Mouse (Mus musculus) hindbrain, embryonic 10.5 days (tissue): Measurements from ENCODE around the gene Mcpt4. TPM values are rescaled to one million over a fixed set of nuclear protein-coding genes. Genes with fewer than 3 reads are reported as not detected.
"Not testable (repeated sequence)": the region's sequence is repeated elsewhere in the genome, so short reads cannot be mapped to it uniquely, and the experiment has no call there.

Experiments
- DNase-seq: peaks from one replicate; pipeline ENCODE4 v3.0.0-alpha.2; 2017; ENCODE audit warnings: low spot score
- H3K27ac ChIP-seq: fragments of 300-500 bp; sonication (generic); 2 replicates; pipeline ENCODE4 v1.5.1; 2016; ENCODE audit warnings: mild to moderate bottlenecking, moderate library complexity
- H3K27me3 ChIP-seq: fragments of 300-500 bp; sonication (generic); 2 replicates; pipeline ENCODE4 v1.6.1; 2016; ENCODE audit warnings: mild to moderate bottlenecking; ENCODE audit not compliant: poor library complexity, insufficient read depth, severe bottlenecking
- H3K36me3 ChIP-seq: fragments of 300-500 bp; sonication (generic); 2 replicates; pipeline ENCODE4 v1.6.1; 2016; ENCODE audit warnings: mild to moderate bottlenecking, moderate library complexity
- H3K4me1 ChIP-seq: fragments of 300-500 bp; sonication (generic); replicated peaks from 2 replicates; pipeline ENCODE4 v1.6.1; 2016; ENCODE audit warnings: mild to moderate bottlenecking
- H3K4me3 ChIP-seq: fragments of 300-500 bp; sonication (generic); 2 replicates; pipeline ENCODE4 v1.5.1; 2016; ENCODE audit warnings: mild to moderate bottlenecking, moderate library complexity
- H3K9me3 ChIP-seq: fragments of 300-500 bp; sonication (generic); 2 replicates; pipeline ENCODE4 v1.6.1; 2016; ENCODE audit warnings: mild to moderate bottlenecking, moderate library complexity
- WGBS: fragments of 180-500 bp; shearing (Covaris S2); methylation state at CpG from one replicate; pipeline ENCODE4 v1.1.7; 2016; 5-methylcytosine and 5-hydroxymethylcytosine counted together
- polyA plus RNA-seq: library from polyadenylated mRNA; unstranded; fragments of >200 nt; fragmentation: Nextera tagmentation; extraction: Ambion mirVana; gene quantifications from 2 replicates; pipeline ENCODE4 v1.2.1, GENCODE M21; 2016

Mcpt4 gene
- polyA plus RNA-seq, 1 experiment from 2014 or later, result not detected

DNA sequence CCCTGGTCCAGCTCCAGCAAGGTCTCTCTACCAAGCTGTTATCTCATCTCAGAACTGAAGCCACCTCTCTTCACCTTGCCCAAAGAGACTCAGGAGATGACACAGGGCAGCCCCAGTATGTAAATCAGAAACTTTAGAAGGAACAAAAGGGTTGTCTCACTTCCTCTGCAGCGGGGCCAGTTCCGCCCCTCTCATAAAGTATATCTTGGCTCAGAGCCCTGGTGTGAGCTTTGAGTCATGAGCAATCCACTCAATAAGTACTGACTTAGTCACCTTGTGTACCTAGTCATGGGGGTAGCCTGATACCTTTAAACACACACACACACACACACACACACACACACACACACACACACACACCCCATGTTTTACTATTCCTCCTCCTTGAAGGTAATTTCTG lies 27.7 kb downstream of the Mcpt4 start:
- H3K27me3 ChIP-seq, result no peaks in the 10 kb centered on the region
- H3K4me3 ChIP-seq, result no peak overlapping the region
- no peaks in the 10 kb centered on the region for H3K4me1 ChIP-seq
- no peaks in the 10 kb centered on the region for H3K9me3 ChIP-seq
- WGBS, result 93% methylated on average over 2 of the region's 2 CpGs
- H3K36me3 ChIP-seq, result no peaks in the 10 kb centered on the region
- no peak overlapping the region for H3K27ac ChIP-seq
- DNase-seq, result no peak

- H3K4me1 ChIP-seq, H3K36me3 ChIP-seq, H3K27ac ChIP-seq, DNase-seq, H3K4me3 ChIP-seq, H3K9me3 ChIP-seq, H3K27me3 ChIP-seq: not testable (repeated sequence)
- WGBS, result 79% methylated on average over 3 of the region's 3 CpGs
Observed at GRCm38 (mm10) chr14:56030395-56030794, 31.7 kb downstream of the Mcpt4 start, which contains the start of gene Mcpt9. Mcpt9 (minus strand) TSS chr14:56030495.

DNA sequence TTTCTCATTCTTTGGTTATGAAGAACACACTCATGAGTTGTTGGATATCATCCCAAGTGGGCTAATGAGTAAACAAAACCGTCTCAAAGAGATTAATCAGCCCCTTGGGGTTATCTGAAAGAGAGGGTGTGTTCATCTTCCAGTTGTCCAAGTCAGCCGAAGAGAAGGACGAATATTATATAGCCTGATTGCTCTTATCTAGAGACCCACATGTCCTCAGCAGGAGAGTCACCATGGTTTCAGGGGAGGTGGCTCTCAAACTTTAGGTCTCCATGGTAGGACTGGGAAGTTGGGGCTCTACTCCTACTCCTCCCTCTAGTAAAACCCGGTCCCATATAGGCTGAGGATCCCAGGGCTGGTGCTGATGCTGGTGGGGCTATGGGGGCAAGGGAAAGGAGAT lies 40.8 kb downstream of the Mcpt4 start:
- 85% methylated on average over 4 of the region's 4 CpGs for WGBS
- not testable (repeated sequence) for H3K9me3 ChIP-seq, DNase-seq

GRCm38 (mm10) chr14:56019446-56019845 lies 42.7 kb downstream of the Mcpt4 start:
- Histone ChIP-seq H3K9me3 (no peaks in the 10 kb centered on the region), H3K27me3 (no peaks in the 10 kb centered on the region), H3K27ac (no peak overlapping the region), H3K36me3 (no peaks in the 10 kb centered on the region), H3K4me3 (no peak overlapping the region), H3K4me1 (no peaks in the 10 kb centered on the region)
- DNase-seq, result no peak
- WGBS, result 78% methylated on average over 1 of the region's 1 CpGs

More for the DNA sequence above, 40.8 kb downstream of the Mcpt4 start:
- not testable (repeated sequence) for H3K27me3 ChIP-seq, H3K36me3 ChIP-seq, H3K4me3 ChIP-seq, H3K27ac ChIP-seq, H3K4me1 ChIP-seq

- not testable (repeated sequence) for H3K27me3 ChIP-seq, H3K4me3 ChIP-seq, H3K9me3 ChIP-seq, H3K27ac ChIP-seq, H3K4me1 ChIP-seq, H3K36me3 ChIP-seq, DNase-seq
- 85% methylated on average over 3 of the region's 3 CpGs for WGBS
Observed at GRCm38 (mm10) chr14:56017671-56018070, 44.4 kb downstream of the Mcpt4 start, which contains the start of gene Mcpt1. Mcpt1 (plus strand) TSS chr14:56017971.

DNA sequence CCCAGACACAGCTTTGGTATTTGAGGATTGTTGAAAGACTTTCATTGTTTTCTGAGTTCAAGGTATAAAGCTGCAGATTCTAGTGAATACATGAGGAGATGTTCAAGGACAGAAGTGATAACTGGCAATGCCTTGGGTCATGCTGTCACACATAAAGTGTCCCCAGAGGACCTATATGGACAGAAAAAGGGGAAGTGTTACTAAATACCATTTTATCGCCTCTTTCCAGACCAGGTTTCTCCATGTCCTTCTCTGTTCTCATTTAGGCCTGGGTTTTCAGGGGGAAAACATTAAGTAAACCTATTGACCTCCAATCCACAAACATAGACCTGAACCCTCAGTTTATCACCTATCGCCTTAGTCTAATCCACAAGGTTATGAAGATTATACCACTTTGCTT lies 48.2 kb downstream of the Mcpt4 start:
- no peaks in the 10 kb centered on the region for H3K4me1 ChIP-seq
- no peak for DNase-seq
- H3K27me3 ChIP-seq, result no peaks in the 10 kb centered on the region
- 90% methylated on average over 2 of the region's 2 CpGs for WGBS
- no peak overlapping the region for H3K4me3 ChIP-seq
- no peaks in the 10 kb centered on the region for H3K9me3 ChIP-seq
- no peaks in the 10 kb centered on the region for H3K36me3 ChIP-seq
- H3K27ac ChIP-seq, result no peak overlapping the region

DNA sequence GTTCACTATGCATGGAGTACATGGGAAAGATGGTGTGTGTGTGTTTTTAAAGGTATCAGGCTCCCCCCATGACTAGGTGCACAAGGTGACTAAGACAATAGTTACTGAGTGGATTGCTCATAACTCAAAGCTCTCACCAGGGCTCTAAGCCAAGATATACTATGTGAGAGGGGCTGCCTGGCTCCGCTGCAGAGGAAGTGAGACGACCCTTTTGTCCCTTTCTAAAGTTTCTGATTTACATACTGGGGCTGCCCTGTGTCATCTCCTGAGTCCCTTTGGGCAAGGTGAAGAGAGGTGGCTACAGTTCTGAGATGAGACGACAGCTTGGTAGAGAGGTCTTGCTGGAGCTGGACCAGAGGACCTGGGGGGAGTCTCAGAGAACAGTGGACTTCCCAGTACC lies 49.0 kb downstream of the Mcpt4 start:
- 78% methylated on average over 3 of the region's 3 CpGs for WGBS
- no peaks in the 10 kb centered on the region for H3K36me3 ChIP-seq
- DNase-seq, result no peak
- no peaks in the 10 kb centered on the region for H3K4me1 ChIP-seq
- no peak overlapping the region for H3K27ac ChIP-seq
- no peak overlapping the region for H3K4me3 ChIP-seq
- no peaks in the 10 kb centered on the region for H3K9me3 ChIP-seq
- H3K27me3 ChIP-seq, result no peaks in the 10 kb centered on the region

Other genes with a start within 250 kb of the Mcpt4 start
- 34.0 and 34.6 TPM in 2 replicates for gene Nfatc4, start 239.2 kb downstream of the Mcpt4 start, polyA plus RNA-seq
- 24.1 and 24.4 TPM in 2 replicates for gene Nynrin, start 208.3 kb downstream of the Mcpt4 start, polyA plus RNA-seq
- 0.12 and 0.33 TPM in 2 replicates for gene Cbln3, start 177.9 kb downstream of the Mcpt4 start, polyA plus RNA-seq
- gene Khnyn, start 177.4 kb downstream of the Mcpt4 start, polyA plus RNA-seq, result 21.4 and 24.2 TPM in 2 replicates
- gene Sdr39u1, start 162.0 kb downstream of the Mcpt4 start, polyA plus RNA-seq, result 33.2 and 38.1 TPM in 2 replicates
- gene Cma1, start 117.6 kb downstream of the Mcpt4 start, polyA plus RNA-seq, result not detected in 2 replicates
- gene Cma2, start 111.3 kb downstream of the Mcpt4 start, polyA plus RNA-seq, result not detected in 2 replicates
- gene Mcpt1, start 44.3 kb downstream of the Mcpt4 start, polyA plus RNA-seq, result not detected in 2 replicates
- gene Mcpt9, start 31.8 kb downstream of the Mcpt4 start, polyA plus RNA-seq, result not detected in 2 replicates
- not detected in 2 replicates for gene Mcpt2, start 20.3 kb downstream of the Mcpt4 start, polyA plus RNA-seq
- gene Mcpt8, start 23.0 kb upstream of the Mcpt4 start, polyA plus RNA-seq, result not detected in 2 replicates
- not detected in 2 replicates for gene Ctsg, start 40.3 kb upstream of the Mcpt4 start, polyA plus RNA-seq
- gene Gzme, start 58.3 kb upstream of the Mcpt4 start, polyA plus RNA-seq, result not detected in 2 replicates
- not detected in 2 replicates for gene Gzmd, start 70.3 kb upstream of the Mcpt4 start, polyA plus RNA-seq
- not detected in 2 replicates for gene Gzmg, start 97.3 kb upstream of the Mcpt4 start, polyA plus RNA-seq
- not detected in 2 replicates for gene Gzmn, start 112.3 kb upstream of the Mcpt4 start, polyA plus RNA-seq
- gene Gzmf, start 149.1 kb upstream of the Mcpt4 start, polyA plus RNA-seq, result not detected in 2 replicates
- gene Gzmc, start 172.3 kb upstream of the Mcpt4 start, polyA plus RNA-seq, result 0.17 and 0.19 TPM in 2 replicates
- gene Gzmb, start 199.9 kb upstream of the Mcpt4 start, polyA plus RNA-seq, result not detected in 2 replicates